Mouse (Mus musculus): ENCODE data around the gene Hist1h2ad. TPM values are rescaled to one million over a fixed set of nuclear protein-coding genes. Genes with fewer than 3 reads are reported as not detected.

Gene Hist1h2ad
- polyA plus RNA-seq, 1 experiment = 1.2 TPM

GRCm38 (mm10) chr13:23592614-23593013 lies 18.4 kb downstream of the Hist1h2ad start:
- peak; percentile 69 to 79 for DNase-seq
- H3K4me1 ChIP-seq (ENCODE audit: control insufficient read depth, insufficient read depth, low read length) = peaks cover 2% of the 10 kb centered on the region; the same call in 1 of the 2 replicates
- WGBS = 13% methylated on average over 7 of the region's 7 CpGs
- H3K27me3 ChIP-seq (ENCODE audit: control insufficient read depth, insufficient read depth, low read length) = no peaks in the 10 kb centered on the region
- TF ChIP-seq CTCF (IDR thresholded peaks at IDR 0.05; ENCODE audit: borderline replicate concordance, insufficient read depth, low read depth, low read length) = no peak
- TF ChIP-seq POLR2A (IDR thresholded peaks at IDR 0.05; ENCODE audit: borderline replicate concordance, insufficient read depth, low read length) = no peak
- H3K27ac ChIP-seq (ENCODE audit: insufficient read depth, low read length) = no peak overlapping the region
- H3K4me3 ChIP-seq (replicated peaks; ENCODE audit: insufficient read depth, low read depth, low read length) = no peak overlapping the region

DNA sequence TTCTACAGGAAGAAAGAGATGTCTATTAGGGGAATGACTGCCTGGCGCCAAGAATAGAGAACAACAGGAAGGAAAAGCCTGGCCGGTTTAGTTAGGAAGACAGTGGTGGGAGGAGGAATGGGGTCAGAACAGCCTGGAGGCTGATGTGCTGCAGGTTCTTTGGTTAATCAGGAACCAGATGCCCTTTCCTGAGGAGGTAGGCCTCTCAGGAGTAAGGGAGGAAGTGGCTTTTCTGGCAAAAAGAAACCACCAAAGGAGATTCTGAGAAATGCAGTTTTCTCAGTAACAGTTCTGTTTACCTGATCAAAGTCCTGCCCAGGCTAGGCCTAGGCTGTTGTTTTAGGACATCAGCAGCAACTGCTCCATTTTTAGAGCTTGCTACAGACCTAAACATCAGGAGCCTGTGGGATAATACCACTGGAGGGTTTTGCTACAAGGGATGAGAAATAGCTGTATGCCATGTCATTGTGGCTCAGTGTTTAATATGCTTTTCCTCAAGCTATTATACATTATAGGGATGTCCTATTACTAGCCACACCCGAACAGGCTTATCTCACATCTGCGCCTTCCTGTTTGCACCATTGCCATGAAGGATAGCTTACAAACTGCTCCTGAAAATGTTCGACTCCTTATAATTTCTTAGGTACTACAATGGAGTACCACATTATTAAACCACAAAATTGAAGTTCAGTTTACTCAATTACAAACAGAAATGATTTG lies 19.0 kb downstream of the Hist1h2ad start:
- DNase-seq = no peak
- WGBS = 65% methylated on average over 5 of the region's 5 CpGs

DNA sequence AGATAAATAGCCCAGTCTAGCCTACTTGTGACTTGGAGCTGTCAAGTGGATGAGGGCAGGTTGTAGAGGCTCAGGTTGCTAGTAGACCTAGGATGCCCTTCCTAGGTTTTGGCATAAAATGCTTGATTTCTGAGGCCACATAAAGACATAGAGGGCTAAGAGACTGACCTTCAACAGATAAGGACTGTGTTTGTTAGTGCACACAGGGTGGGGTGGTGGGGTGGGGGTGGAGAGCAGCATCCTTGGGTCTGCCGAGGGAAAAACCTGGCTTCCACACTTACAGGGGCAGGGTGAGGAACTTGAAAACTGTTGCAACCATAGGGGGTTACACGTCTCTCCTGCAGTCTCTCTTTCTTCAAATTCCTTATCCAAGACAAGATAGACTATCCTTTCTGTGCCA lies 21.0 kb downstream of the Hist1h2ad start:
- DNase-seq = no peak
- Histone ChIP-seq H3K27ac (ENCODE audit: insufficient read depth, low read length) (no peak overlapping the region), H3K27me3 (ENCODE audit: control insufficient read depth, insufficient read depth, low read length) (no peaks in the 10 kb centered on the region), H3K4me3 (replicated peaks; ENCODE audit: insufficient read depth, low read depth, low read length) (no peak overlapping the region), H3K4me1 (ENCODE audit: control insufficient read depth, insufficient read depth, low read length) (peaks cover 2% of the 10 kb centered on the region; the same call in 1 of the 2 replicates)
- TF ChIP-seq CTCF (IDR thresholded peaks at IDR 0.05; ENCODE audit: borderline replicate concordance, insufficient read depth, low read depth, low read length) (no peak), POLR2A (IDR thresholded peaks at IDR 0.05; ENCODE audit: borderline replicate concordance, insufficient read depth, low read length) (no peak)
- 86% methylated on average over 2 of the region's 2 CpGs for WGBS

More for the DNA sequence above, 19.0 kb downstream of the Hist1h2ad start:
- Histone ChIP-seq H3K4me3 (replicated peaks; ENCODE audit: insufficient read depth, low read depth, low read length) (no peak overlapping the region), H3K27me3 (ENCODE audit: control insufficient read depth, insufficient read depth, low read length) (no peaks in the 10 kb centered on the region), H3K4me1 (ENCODE audit: control insufficient read depth, insufficient read depth, low read length) (peaks cover 2% of the 10 kb centered on the region; the same call in 1 of the 2 replicates), H3K27ac (ENCODE audit: insufficient read depth, low read length) (no peak overlapping the region)
- TF ChIP-seq CTCF (IDR thresholded peaks at IDR 0.05; ENCODE audit: borderline replicate concordance, insufficient read depth, low read depth, low read length) (no peak), POLR2A (IDR thresholded peaks at IDR 0.05; ENCODE audit: borderline replicate concordance, insufficient read depth, low read length) (no peak)

GRCm38 (mm10) chr13:23595622-23596372 lies 21.6 kb downstream of the Hist1h2ad start:
- no peak for DNase-seq
- no peak overlapping the region for H3K4me3 ChIP-seq (replicated peaks; ENCODE audit: insufficient read depth, low read depth, low read length)
- H3K27me3 ChIP-seq (ENCODE audit: control insufficient read depth, insufficient read depth, low read length) = no peaks in the 10 kb centered on the region
- peaks cover 2% of the 10 kb centered on the region; the same call in 1 of the 2 replicates for H3K4me1 ChIP-seq (ENCODE audit: control insufficient read depth, insufficient read depth, low read length)
- H3K27ac ChIP-seq (ENCODE audit: insufficient read depth, low read length) = no peak overlapping the region
- TF ChIP-seq POLR2A (IDR thresholded peaks at IDR 0.05; ENCODE audit: borderline replicate concordance, insufficient read depth, low read length) (no peak), CTCF (IDR thresholded peaks at IDR 0.05; ENCODE audit: borderline replicate concordance, insufficient read depth, low read depth, low read length) (no peak)
- 94% methylated on average over 7 of the region's 7 CpGs for WGBS

DNA sequence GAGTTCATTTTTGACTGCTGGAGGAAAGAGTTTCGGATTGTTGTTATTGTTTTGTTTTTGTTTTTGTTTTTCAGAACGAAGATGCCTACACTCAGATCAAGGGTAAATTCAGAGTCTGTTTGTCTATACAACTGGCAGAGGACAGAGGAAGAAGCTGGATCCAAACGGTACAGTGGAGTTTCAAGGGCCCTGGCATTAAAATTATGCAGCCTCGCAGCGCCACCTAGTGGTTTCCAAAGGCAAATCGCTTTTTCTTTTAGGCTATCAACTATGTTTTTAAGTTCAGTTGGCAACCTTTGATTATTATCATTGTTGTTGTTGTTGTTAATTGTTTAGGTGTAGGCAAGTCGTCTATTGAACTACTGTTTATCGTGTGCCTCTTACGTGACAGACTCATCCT lies 23.8 kb downstream of the Hist1h2ad start:
- Histone ChIP-seq H3K27ac (ENCODE audit: insufficient read depth, low read length) (no peak overlapping the region), H3K4me1 (ENCODE audit: control insufficient read depth, insufficient read depth, low read length) (peaks cover 1% of the 10 kb centered on the region; the same call in 1 of the 2 replicates), H3K4me3 (replicated peaks; ENCODE audit: insufficient read depth, low read depth, low read length) (no peak overlapping the region), H3K27me3 (ENCODE audit: control insufficient read depth, insufficient read depth, low read length) (no peaks in the 10 kb centered on the region)
- peak; percentile 69 to 77 for DNase-seq
- TF ChIP-seq CTCF (IDR thresholded peaks at IDR 0.05; ENCODE audit: borderline replicate concordance, insufficient read depth, low read depth, low read length) (peak; percentile 69), POLR2A (IDR thresholded peaks at IDR 0.05; ENCODE audit: borderline replicate concordance, insufficient read depth, low read length) (no peak)
- 9% methylated on average over 9 of the region's 9 CpGs for WGBS

- DNase-seq = no peak
- no peak overlapping the region for H3K27ac ChIP-seq (ENCODE audit: insufficient read depth, low read length)
- TF ChIP-seq CTCF (IDR thresholded peaks at IDR 0.05; ENCODE audit: borderline replicate concordance, insufficient read depth, low read depth, low read length) = no peak
- no peak for TF ChIP-seq POLR2A (IDR thresholded peaks at IDR 0.05; ENCODE audit: borderline replicate concordance, insufficient read depth, low read length)
- no peaks in the 10 kb centered on the region for H3K4me1 ChIP-seq (ENCODE audit: control insufficient read depth, insufficient read depth, low read length)
- H3K27me3 ChIP-seq (ENCODE audit: control insufficient read depth, insufficient read depth, low read length) = no peaks in the 10 kb centered on the region
- WGBS = 85% methylated on average over 7 of the region's 7 CpGs
- no peak overlapping the region for H3K4me3 ChIP-seq (replicated peaks; ENCODE audit: insufficient read depth, low read depth, low read length)
Measured at GRCm38 (mm10) chr13:23603182-23603699, 29.1 kb downstream of the Hist1h2ad start.

DNA sequence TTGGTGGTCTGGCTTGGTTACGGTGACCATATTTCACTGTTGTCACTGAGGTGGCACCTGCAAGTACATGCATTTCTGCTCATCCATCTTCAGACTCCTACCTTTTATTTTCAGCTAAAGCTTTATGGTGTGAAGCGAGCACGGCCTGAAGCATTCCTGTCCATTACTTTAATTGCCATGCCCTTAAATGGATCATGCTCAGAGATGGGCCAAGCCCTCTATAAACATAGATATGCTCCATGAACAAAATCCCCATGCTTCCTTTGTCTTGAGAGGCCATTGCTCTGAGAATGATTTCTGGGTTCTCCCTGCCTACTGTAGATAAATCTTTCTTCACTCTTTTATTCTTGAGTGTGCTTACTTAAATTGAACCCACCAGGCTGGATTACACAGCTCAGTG lies 30.3 kb downstream of the Hist1h2ad start:
- no peak for DNase-seq
- Histone ChIP-seq H3K27ac (ENCODE audit: insufficient read depth, low read length) (no peak overlapping the region), H3K27me3 (ENCODE audit: control insufficient read depth, insufficient read depth, low read length) (no peaks in the 10 kb centered on the region), H3K4me3 (replicated peaks; ENCODE audit: insufficient read depth, low read depth, low read length) (no peak overlapping the region), H3K4me1 (ENCODE audit: control insufficient read depth, insufficient read depth, low read length) (no peaks in the 10 kb centered on the region)
- no peak for TF ChIP-seq POLR2A (IDR thresholded peaks at IDR 0.05; ENCODE audit: borderline replicate concordance, insufficient read depth, low read length)
- no peak for TF ChIP-seq CTCF (IDR thresholded peaks at IDR 0.05; ENCODE audit: borderline replicate concordance, insufficient read depth, low read depth, low read length)
- WGBS = 96% methylated on average over 3 of the region's 3 CpGs

Data from cerebellum, adult 2 months (tissue).